Mouse (Mus musculus) heart, postnatal 0 days (tissue): ENCODE data around the gene Bglap.

Experiments
- CTCF ChIP-seq: IDR thresholded peaks from 2 replicates; pipeline ENCODE4 v1.5.1; 2016; ENCODE audit warnings: antibody characterized with exemption, control low read depth, low read depth
- EP300 ChIP-seq: IDR thresholded peaks from 2 replicates; pipeline ENCODE4 v1.6.1; 2016; ENCODE audit warnings: antibody characterized with exemption, low read depth

- TF ChIP-seq CTCF (no peak), EP300 (no peak)
Observed at GRCm38 (mm10) chr3:88384364-88384763, at the start of gene Bglap.
